Mouse (Mus musculus): ENCODE results near the gene Lce3b.

DNA sequence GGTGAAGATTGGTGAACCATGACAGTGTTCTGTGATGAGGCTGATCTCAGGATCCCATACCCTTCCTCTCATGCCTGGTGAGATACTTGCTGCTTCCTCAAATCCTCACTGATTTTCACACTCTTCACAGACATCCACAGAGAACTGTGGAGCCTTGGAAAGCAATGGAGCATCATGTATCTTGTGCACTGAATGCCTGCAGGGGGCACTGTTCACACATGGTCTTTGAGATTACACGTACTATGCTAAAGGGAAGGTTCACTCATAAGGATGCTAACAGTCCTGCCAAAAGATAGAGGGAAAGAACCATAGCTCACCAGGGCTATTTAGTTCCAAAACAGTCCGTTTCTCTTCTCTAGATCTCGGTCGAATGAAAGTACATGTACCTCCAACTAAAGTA lies 12.4 kb upstream of the Lce3b start:
- no peak for TF ChIP-seq CTCF (IDR thresholded peaks at IDR 0.05; ENCODE audit: insufficient read depth, low read length)
- TF ChIP-seq POLR2A (IDR thresholded peaks at IDR 0.05; ENCODE audit: borderline replicate concordance, extremely low read depth, low read depth, low read length) = no peak

All from lung, adult 2 months (tissue).